Mouse (Mus musculus) forebrain, embryonic 13.5 days (tissue): ENCODE measurements around the gene Izumo1r. TPM values are rescaled to one million over a fixed set of nuclear protein-coding genes. Genes with fewer than 3 reads are reported as not detected.

Experiments
- ATAC-seq: fragments of 200-750 bp; cut with Nextera tagmentation; 2 replicates; pipeline ENCODE4 v1.8.0; 2017
- H3K27ac ChIP-seq: fragments of 300-500 bp; sonication (generic); 2 replicates; pipeline ENCODE4 v1.5.1; 2015; ENCODE audit warnings: inconsistent platforms, mild to moderate bottlenecking, moderate library complexity
- H3K27me3 ChIP-seq: fragments of 300-500 bp; sonication (generic); 2 replicates; pipeline ENCODE4 v1.6.1; 2015; ENCODE audit warnings: mild to moderate bottlenecking, inconsistent platforms
- H3K36me3 ChIP-seq: fragments of 300-500 bp; sonication (generic); 2 replicates; pipeline ENCODE4 v1.6.1; 2015; ENCODE audit warnings: mild to moderate bottlenecking, inconsistent platforms; ENCODE audit not compliant: poor library complexity, severe bottlenecking
- H3K4me1 ChIP-seq: fragments of 300-500 bp; sonication (generic); 2 replicates; pipeline ENCODE4 v1.6.1; 2015; ENCODE audit warnings: inconsistent platforms
- H3K4me2 ChIP-seq: fragments of 300-500 bp; sonication (generic); 2 replicates; pipeline ENCODE4 v1.6.1; 2015; ENCODE audit warnings: inconsistent platforms, mild to moderate bottlenecking, moderate library complexity
- H3K4me3 ChIP-seq: fragments of 300-500 bp; sonication (generic); 2 replicates; pipeline ENCODE4 v1.5.1; 2015; ENCODE audit warnings: mild to moderate bottlenecking, inconsistent platforms
- H3K9ac ChIP-seq: fragments of 300-500 bp; sonication (generic); 2 replicates; pipeline ENCODE4 v1.6.1; 2015; ENCODE audit warnings: mild to moderate bottlenecking, inconsistent platforms
- H3K9me3 ChIP-seq: fragments of 300-500 bp; sonication (generic); replicated peaks from 2 replicates; pipeline ENCODE4 v1.6.1; 2016; ENCODE audit warnings: inconsistent platforms
- WGBS: fragments of 180-500 bp; shearing (Covaris S2); methylation state at CpG from one replicate; pipeline ENCODE4 v1.1.7; 2015; 5-methylcytosine and 5-hydroxymethylcytosine counted together
- polyA plus RNA-seq: library from polyadenylated mRNA; unstranded; fragments of >200 nt; fragmentation: Nextera tagmentation; extraction: Ambion mirVana; gene quantifications from 2 replicates; pipeline ENCODE4 v1.2.1, GENCODE M21; 2015

The Izumo1r gene
- polyA plus RNA-seq: not detected in 2 replicates

DNA sequence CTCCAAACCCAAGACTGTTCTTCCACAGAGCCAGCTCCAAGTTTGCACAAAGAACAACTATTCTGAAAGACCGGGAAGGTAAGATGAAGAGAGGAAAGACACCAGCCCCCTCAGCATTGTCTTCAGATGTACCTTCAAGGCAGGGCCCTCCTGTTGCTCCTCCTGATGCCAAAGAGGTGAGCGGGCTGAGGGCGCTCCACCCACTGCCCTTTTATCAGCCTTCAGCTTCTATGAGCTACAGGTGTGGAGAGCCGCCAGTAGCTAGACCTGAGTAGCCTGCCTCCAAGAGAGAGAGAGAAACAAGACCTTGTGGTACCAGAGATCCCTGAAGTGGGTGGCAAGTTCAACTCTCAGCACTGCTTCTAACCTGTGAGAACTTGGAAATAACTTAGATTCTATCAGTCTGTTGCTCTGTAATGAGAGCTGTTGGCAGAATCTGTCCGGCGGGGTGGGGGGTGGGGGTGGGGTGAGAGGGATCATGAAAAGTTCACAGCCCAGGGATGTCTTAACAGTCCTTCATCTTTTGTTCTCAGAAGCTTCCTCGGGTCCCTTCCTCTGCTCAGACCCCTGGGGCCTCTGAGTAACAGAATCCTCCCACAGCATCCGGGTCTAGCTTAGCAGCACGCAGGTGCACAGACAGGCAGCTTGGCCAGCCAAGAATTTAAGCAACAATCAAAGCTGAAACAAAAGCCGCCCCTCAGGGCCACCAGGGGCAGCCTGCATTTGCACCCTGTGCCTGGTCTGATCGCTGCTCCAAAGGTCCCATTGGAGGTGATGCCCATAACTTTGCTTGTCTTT, at the start of gene Izumo1r:
Gene Izumo1r, minus strand, starts transcription at position 369 of the 798 bp plus-strand sequence.
- Histone ChIP-seq H3K9ac (no peak within 1 kb of the TSS), H3K27ac (no peak within 1 kb of the TSS), H3K4me2 (no peak within 1 kb of the TSS), H3K9me3 (no peaks in the 10 kb centered on the region), H3K4me3 (no peak within 1 kb of the TSS), H3K36me3 (no peaks in the 10 kb centered on the region), H3K27me3 (no peaks in the 10 kb centered on the region), H3K4me1 (peaks cover 15% of the 10 kb centered on the region; the same call in 1 of the 2 replicates)
- peak; percentile 41; the same call in 1 of the 2 replicates for ATAC-seq
- WGBS: 34% methylated on average over 11 of the region's 11 CpGs

DNA sequence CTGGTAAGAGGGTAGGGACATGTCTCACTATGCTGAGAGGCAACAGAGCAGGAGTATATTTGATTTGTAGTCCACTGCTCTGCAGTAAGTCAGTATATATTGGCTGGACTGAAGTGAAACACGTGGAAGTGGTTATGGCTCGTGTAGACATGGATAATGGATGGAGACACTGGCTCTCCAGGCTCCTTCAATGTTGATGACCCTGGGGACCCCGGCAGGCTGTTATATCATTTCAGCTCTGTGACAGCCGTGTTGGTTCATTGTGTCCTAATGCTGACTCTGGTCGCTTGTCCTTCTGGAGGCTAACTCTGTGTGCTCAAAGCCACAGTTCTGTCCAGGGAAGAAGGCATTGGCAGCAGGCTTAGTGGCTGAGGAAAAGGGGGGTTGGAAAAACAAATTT, 47.3 kb upstream of the Izumo1r start:
- Histone ChIP-seq H3K27ac (no peak overlapping the region), H3K9ac (no peak overlapping the region), H3K36me3 (no peaks in the 10 kb centered on the region), H3K9me3 (peaks cover 7% of the 10 kb centered on the region), H3K4me1 (no peaks in the 10 kb centered on the region), H3K4me2 (no peak overlapping the region), H3K27me3 (no peaks in the 10 kb centered on the region), H3K4me3 (no peak overlapping the region)
- 83% methylated on average over 5 of the region's 5 CpGs for WGBS
- no peak for ATAC-seq

DNA sequence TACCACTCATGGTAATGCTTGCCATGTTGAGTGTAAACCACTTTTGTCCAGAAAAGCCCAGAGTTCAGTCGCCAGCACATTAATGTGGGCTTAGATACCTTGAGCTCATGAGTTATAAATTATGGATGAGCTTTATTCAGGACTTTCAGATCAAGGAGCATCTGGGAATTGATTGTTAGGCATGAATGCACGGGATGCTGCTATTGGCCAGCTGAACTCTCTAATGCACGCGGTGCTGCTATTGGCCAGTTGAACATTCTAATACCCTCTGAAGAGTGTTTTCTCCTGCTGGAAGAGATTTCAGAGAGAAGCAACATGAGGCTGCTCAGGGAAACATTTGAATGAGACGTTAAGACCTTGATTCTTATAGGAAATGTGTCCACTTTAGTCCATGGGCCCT, 45.1 kb upstream of the Izumo1r start:
- Histone ChIP-seq H3K27ac (no peak overlapping the region), H3K27me3 (no peaks in the 10 kb centered on the region), H3K4me2 (no peak overlapping the region), H3K36me3 (no peaks in the 10 kb centered on the region), H3K9ac (no peak overlapping the region), H3K9me3 (peaks cover 7% of the 10 kb centered on the region), H3K4me3 (no peak overlapping the region), H3K4me1 (no peaks in the 10 kb centered on the region)
- WGBS: 69% methylated on average over 5 of the region's 5 CpGs
- ATAC-seq: 0 out of 2 replicates have a peak, but pooled peaks have one; percentile 19

DNA sequence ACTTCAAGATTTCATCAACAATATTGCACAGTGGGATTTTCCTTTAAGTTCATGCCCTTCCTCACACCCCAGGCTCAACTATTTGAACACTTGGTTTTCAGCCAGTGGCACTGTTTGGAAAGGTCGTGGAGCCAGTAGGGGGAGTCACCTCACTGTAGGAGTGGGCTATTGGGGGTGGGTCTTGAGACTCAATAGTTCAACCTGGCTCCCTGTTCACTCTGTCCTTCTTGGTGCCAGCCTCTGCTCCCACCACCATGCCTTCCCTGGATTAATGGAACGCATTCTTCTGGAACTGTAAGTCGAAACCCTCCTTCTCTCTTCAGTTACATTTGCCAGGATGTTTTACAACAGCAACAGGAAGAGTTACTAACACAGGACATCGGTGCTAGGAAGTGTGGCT, 42.9 kb upstream of the Izumo1r start:
- no peak overlapping the region for H3K27ac ChIP-seq
- H3K27me3 ChIP-seq: no peaks in the 10 kb centered on the region
- no peak overlapping the region for H3K4me2 ChIP-seq
- WGBS: 80% methylated on average over 4 of the region's 4 CpGs
- no peak for ATAC-seq
- H3K4me1 ChIP-seq: no peaks in the 10 kb centered on the region
- no peaks in the 10 kb centered on the region for H3K36me3 ChIP-seq
- peaks cover 7% of the 10 kb centered on the region for H3K9me3 ChIP-seq
- no peak overlapping the region for H3K9ac ChIP-seq
- no peak overlapping the region for H3K4me3 ChIP-seq

DNA sequence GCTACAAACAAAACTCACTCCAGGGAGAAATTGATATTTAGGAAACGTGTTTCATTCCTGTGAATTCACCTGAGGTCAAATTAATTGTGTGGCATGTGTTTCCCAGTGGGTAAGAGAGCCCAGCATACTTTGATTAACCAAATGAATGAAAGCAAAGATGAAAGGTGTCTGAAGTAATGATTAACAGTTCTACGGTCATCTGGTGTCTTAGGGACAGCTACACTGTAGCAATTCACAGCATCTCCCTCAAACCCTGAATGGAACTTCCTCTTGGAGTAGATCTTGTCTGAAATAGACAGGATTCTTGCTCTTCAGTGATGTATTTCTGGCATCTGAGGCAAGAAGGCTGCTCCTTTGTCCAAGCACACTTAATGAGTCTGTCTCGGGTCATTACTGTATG, 42.2 kb upstream of the Izumo1r start:
- H3K4me1 ChIP-seq: no peaks in the 10 kb centered on the region
- H3K4me3 ChIP-seq: no peak overlapping the region
- WGBS: 45% methylated on average over 3 of the region's 3 CpGs
- ATAC-seq: no peak
- no peaks in the 10 kb centered on the region for H3K27me3 ChIP-seq
- H3K9ac ChIP-seq: no peak overlapping the region
- H3K4me2 ChIP-seq: no peak overlapping the region
- H3K9me3 ChIP-seq: peaks cover 7% of the 10 kb centered on the region
- no peaks in the 10 kb centered on the region for H3K36me3 ChIP-seq
- no peak overlapping the region for H3K27ac ChIP-seq

DNA sequence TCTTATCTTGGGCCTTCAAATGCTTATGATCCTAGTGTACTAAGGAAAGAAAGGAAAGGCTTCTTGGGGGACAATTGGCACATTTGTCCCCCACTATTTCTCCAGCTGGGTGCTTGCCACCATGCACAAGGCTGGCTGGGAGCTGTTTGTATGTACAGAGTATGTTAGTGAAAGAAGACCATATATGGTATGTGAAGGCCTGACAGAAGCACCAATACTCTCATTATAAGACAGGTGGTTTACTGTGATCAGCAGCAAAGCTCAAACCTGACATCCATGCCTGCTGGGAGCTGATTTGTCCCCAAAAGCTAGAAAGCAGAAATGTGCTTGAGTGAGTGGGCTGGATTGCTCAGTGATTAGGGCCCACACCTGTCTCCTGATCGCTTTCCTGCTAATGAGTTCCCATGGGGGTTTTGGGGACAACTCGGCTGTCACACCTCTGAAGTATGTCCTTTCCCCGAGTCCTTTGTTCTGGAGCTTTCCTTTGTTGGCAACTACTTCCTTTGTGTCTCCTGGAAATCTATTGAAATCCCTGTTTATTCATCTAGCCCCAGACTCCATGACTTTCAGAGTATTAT, 38.5 kb upstream of the Izumo1r start:
- 21% methylated on average over 3 of the region's 3 CpGs for WGBS

DNA sequence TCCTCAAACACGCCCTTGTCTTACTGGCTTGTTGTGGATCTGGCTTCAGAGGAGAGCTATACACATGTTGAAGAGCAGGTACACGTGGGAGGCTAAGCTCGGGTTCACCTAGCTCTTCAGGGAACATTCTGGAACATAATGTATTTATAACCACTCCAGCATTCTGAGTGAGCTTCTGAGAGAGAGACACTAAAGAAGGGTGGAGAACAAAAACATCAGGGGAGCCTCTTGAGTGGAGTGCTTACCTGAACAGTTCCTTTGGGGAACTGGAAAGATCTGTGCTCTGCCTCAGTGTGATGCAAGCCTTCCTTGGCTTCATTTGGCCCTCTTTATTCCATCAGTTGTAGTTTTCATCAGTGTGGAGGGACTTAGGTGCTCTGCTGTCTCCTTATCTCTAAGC, 35.9 kb upstream of the Izumo1r start:
- H3K9me3 ChIP-seq: no peaks in the 10 kb centered on the region
- H3K36me3 ChIP-seq: no peaks in the 10 kb centered on the region
- H3K4me1 ChIP-seq: no peaks in the 10 kb centered on the region
- H3K9ac ChIP-seq: no peak overlapping the region
- no peak overlapping the region for H3K4me3 ChIP-seq
- ATAC-seq: no peak
- H3K27ac ChIP-seq: no peak overlapping the region
- H3K27me3 ChIP-seq: no peaks in the 10 kb centered on the region
- no peak overlapping the region for H3K4me2 ChIP-seq
- WGBS: 81% methylated on average over 3 of the region's 3 CpGs

More for the DNA sequence above, 38.5 kb upstream of the Izumo1r start:
- H3K9ac ChIP-seq: no peak overlapping the region
- no peak overlapping the region for H3K4me3 ChIP-seq
- no peaks in the 10 kb centered on the region for H3K27me3 ChIP-seq
- H3K4me2 ChIP-seq: no peak overlapping the region
- no peaks in the 10 kb centered on the region for H3K9me3 ChIP-seq
- H3K27ac ChIP-seq: no peak overlapping the region
- peak; percentile 16; the same call in 1 of the 2 replicates for ATAC-seq
- no peaks in the 10 kb centered on the region for H3K4me1 ChIP-seq
- no peaks in the 10 kb centered on the region for H3K36me3 ChIP-seq

DNA sequence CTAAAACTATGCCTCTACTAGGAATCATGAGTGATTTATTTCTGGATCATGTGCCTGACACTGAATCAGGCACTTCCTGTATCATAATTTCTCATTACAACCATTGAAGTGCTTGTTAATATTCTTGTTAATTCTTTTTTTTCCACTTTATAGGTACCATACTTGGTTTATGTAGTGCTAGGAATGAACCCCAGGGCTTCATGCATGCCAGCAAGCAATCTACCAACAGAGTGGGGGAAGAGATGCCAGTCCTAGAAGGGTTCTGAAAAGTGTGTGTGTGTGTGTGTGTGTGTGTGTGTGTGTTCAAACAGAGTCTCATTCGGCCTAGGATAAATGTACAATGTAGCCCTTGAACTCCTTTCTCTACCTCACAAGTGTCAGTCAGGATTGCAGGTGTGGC, 33.6 kb upstream of the Izumo1r start:
- H3K27ac ChIP-seq: no peak overlapping the region
- no peak overlapping the region for H3K4me3 ChIP-seq
- no peaks in the 10 kb centered on the region for H3K4me1 ChIP-seq
- H3K36me3 ChIP-seq: no peaks in the 10 kb centered on the region
- H3K4me2 ChIP-seq: no peak overlapping the region
- no peak overlapping the region for H3K9ac ChIP-seq
- H3K9me3 ChIP-seq: no peaks in the 10 kb centered on the region
- ATAC-seq: no peak
- no peaks in the 10 kb centered on the region for H3K27me3 ChIP-seq
- WGBS: 91% methylated on average over 1 of the region's 1 CpGs

DNA sequence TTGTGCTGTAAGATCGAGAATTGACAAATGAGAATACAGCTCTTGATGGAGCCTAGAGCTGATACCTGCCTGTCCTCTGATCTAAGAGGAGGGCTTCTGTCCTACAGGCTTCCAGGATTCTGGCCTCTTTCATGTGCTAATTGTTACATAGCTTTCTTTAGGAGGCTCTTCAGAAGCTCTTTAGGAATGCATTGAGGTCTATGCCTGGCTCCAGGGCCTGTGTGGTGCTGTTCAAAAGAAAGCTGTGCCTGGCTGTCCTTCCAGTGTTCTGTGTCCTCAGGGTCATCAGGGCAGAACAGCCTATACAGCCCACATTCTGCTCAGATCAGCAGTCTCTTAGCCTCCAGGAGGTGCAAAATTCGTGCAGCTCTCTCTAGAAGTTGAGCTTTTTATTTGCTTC, 31.1 kb upstream of the Izumo1r start:
- H3K9ac ChIP-seq: no peak overlapping the region
- H3K4me1 ChIP-seq: no peaks in the 10 kb centered on the region
- H3K4me3 ChIP-seq: no peak overlapping the region
- ATAC-seq: no peak
- no peaks in the 10 kb centered on the region for H3K9me3 ChIP-seq
- no peaks in the 10 kb centered on the region for H3K36me3 ChIP-seq
- no peaks in the 10 kb centered on the region for H3K27me3 ChIP-seq
- H3K4me2 ChIP-seq: no peak overlapping the region
- 52% methylated on average over 2 of the region's 2 CpGs for WGBS
- no peak overlapping the region for H3K27ac ChIP-seq

DNA sequence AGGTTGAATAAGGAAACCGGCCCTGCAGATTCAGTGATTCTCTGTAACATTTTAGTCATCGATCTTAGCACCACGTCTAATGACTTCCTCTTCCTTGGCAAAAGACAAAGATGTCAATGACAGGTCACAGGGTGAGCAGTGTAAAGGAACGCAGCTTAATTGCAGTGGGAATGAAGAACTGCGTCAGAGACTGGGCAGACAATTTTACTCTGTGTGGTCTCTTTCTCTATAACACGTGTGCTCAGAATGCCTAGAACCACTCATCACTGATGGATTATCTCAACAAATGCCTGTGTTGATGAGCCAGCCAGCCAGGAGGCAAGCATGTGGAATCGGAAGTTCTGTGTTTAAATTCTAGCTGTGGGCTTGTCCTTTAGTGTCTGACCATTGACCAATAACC, 28.2 kb upstream of the Izumo1r start:
- no peak overlapping the region for H3K9ac ChIP-seq
- 64% methylated on average over 7 of the region's 7 CpGs for WGBS
- H3K4me2 ChIP-seq: no peak overlapping the region
- no peaks in the 10 kb centered on the region for H3K27me3 ChIP-seq
- H3K27ac ChIP-seq: no peak overlapping the region
- no peaks in the 10 kb centered on the region for H3K4me1 ChIP-seq
- H3K9me3 ChIP-seq: no peaks in the 10 kb centered on the region
- ATAC-seq: no peak
- no peak overlapping the region for H3K4me3 ChIP-seq
- no peaks in the 10 kb centered on the region for H3K36me3 ChIP-seq

DNA sequence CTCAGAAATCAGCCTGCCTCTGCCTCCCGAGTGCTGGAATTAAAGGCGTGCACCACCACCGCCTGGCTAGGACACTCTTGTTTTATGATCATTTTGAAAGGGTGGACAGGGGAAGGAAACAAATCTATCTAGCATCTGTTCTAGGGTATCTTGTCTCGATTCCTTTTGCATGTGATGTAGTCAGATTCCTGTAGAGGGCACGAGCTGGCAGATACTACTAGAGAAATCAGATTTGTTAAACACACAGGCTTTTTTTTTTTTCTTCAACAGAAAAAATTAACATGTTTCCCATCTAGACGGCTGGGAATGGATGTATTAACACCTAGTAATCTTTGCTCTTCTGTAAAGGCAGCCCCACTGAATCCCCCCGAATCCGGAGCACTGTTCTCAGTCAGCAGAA, 27.5 kb upstream of the Izumo1r start:
- ATAC-seq: no peak
- Histone ChIP-seq H3K4me1 (no peaks in the 10 kb centered on the region), H3K27me3 (no peaks in the 10 kb centered on the region), H3K27ac (no peak overlapping the region), H3K4me2 (no peak overlapping the region), H3K36me3 (no peaks in the 10 kb centered on the region), H3K9me3 (no peaks in the 10 kb centered on the region), H3K9ac (no peak overlapping the region), H3K4me3 (no peak overlapping the region)
- 80% methylated on average over 8 of the region's 8 CpGs for WGBS

DNA sequence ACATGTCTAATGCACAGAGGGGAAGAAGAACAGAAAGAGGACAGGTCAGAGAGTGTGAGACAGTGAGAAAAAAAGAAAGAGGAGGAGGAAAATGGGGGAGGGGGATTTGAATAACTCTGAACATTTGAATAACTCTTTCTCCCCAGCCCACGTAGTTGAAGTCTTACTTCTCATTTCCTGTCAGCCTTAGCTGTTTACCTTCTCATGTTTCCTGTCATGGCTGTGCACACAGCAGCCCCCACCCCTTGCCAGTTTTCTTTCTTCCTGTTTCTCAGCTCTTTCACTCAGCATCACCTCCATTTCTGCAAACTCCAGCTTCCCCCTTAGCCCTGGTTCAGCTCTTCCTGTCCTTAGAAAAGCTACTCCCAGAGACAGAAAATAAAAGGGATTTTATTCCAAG, 22.8 kb upstream of the Izumo1r start:
- H3K27me3 ChIP-seq: no peaks in the 10 kb centered on the region
- no peak for ATAC-seq
- H3K27ac ChIP-seq: no peak overlapping the region
- H3K9ac ChIP-seq: no peak overlapping the region
- no peaks in the 10 kb centered on the region for H3K36me3 ChIP-seq
- no peaks in the 10 kb centered on the region for H3K9me3 ChIP-seq
- H3K4me1 ChIP-seq: peaks cover 7% of the 10 kb centered on the region; the same call in 1 of the 2 replicates
- H3K4me3 ChIP-seq: no peak overlapping the region
- 53% methylated on average over 1 of the region's 1 CpGs for WGBS
- H3K4me2 ChIP-seq: no peak overlapping the region
